8 mouse cellular contexts compared by ENCODE assay signal in genomic region chr10:10558337-10558711, GRCm38 (mm10). TPM values are rescaled to one million over a fixed set of nuclear protein-coding genes. Genes with fewer than 3 reads are reported as not detected.
A peak's percentile ranks its signal among the peaks of the same experiment; 100 is the strongest.
DNase-seq lines count a peak whose midpoint lies in the region; ATAC-seq and TF ChIP-seq lines count a peak whose summit lies in the region.
"Had no signal": no experiment of that assay in that cellular context is flagged by ENCODE, and none has a peak within 500 bp of the region (broad histone marks: within the 10 kb centered on the region; RNA-seq: fewer than 3 reads in every experiment).

No protein-coding gene starts in this region.

- no peak for TF ChIP-seq CTCF in liver, adult 2 months (IDR thresholded peaks at IDR 0.05; ENCODE audit: low read depth, low read length)
- no peak for TF ChIP-seq CTCF in small intestine, adult 2 months (IDR thresholded peaks at IDR 0.05; ENCODE audit: extremely low read depth, insufficient read length, insufficient replicate concordance, low read depth, low read length)

- TF ChIP-seq POLR2A in liver, adult 2 months (IDR thresholded peaks at IDR 0.05; ENCODE audit: extremely low read depth, insufficient read depth, low read length) = no peak
- TF ChIP-seq POLR2A in limb, embryonic 14.5 days (IDR thresholded peaks at IDR 0.05; ENCODE audit: borderline replicate concordance, extremely low read depth, insufficient read depth, insufficient read length) = no peak
- no peak for TF ChIP-seq POLR2A in small intestine, adult 2 months (IDR thresholded peaks at IDR 0.05; ENCODE audit: low read depth, low read length)

- H3K36me3 ChIP-seq in liver, adult 2 months (ENCODE audit: control insufficient read depth, insufficient read depth, low read length) = no peaks in the 10 kb centered on the region
- H3K36me3 ChIP-seq in forebrain, embryonic 15.5 days = no peaks in the 10 kb centered on the region
- no peaks in the 10 kb centered on the region for H3K36me3 ChIP-seq in limb, embryonic 14.5 days (ENCODE audit: control insufficient read depth, insufficient read depth, low read length)
- no peaks in the 10 kb centered on the region for H3K36me3 ChIP-seq in small intestine, adult 2 months (ENCODE audit: control insufficient read depth, insufficient read depth, low read length)

- no peaks in the 10 kb centered on the region for H3K27me3 ChIP-seq in liver, adult 2 months (ENCODE audit: control insufficient read depth, insufficient read depth, low read length)
- H3K27me3 ChIP-seq in forebrain, embryonic 15.5 days = no peaks in the 10 kb centered on the region
- H3K27me3 ChIP-seq in limb, embryonic 14.5 days (ENCODE audit: control insufficient read depth, insufficient read depth, low read length) = no peaks in the 10 kb centered on the region
- H3K27me3 ChIP-seq in small intestine, adult 2 months (ENCODE audit: control insufficient read depth, insufficient read depth, low read length) = no peaks in the 10 kb centered on the region
- H3K27me3 ChIP-seq: Patski had no signal

- H3K4me1 ChIP-seq in liver, adult 2 months (ENCODE audit: control insufficient read depth, insufficient read depth, low read length) = no peaks in the 10 kb centered on the region; the same call in 1 of the 2 replicates
- peaks cover 12% of the 10 kb centered on the region for H3K4me1 ChIP-seq in forebrain, embryonic 15.5 days
- H3K4me1 ChIP-seq in limb, embryonic 14.5 days (ENCODE audit: control insufficient read depth, insufficient read depth, low read length) = peaks cover 11% of the 10 kb centered on the region
- H3K4me1 ChIP-seq in small intestine, adult 2 months (ENCODE audit: control insufficient read depth, insufficient read depth, insufficient read length, low read length) = no peaks in the 10 kb centered on the region

- DNase-seq in liver, adult 2 months (ENCODE audit: extremely low read depth, low read depth, low spot score) = no peak
- no peak for DNase-seq in liver
- no peak for DNase-seq in limb, embryonic 14.5 days (ENCODE audit: low spot score)
- no peak for DNase-seq in layer of hippocampus, adult 9-10 months (ENCODE audit: low spot score)

- H3K4me2 ChIP-seq in forebrain, embryonic 15.5 days (replicated peaks) = peak overlapping the region; percentile 100
- peak overlapping the region; percentile 86 for H3K4me2 ChIP-seq in limb, embryonic 14.5 days (replicated peaks; ENCODE audit: low read depth, low read length, severe bottlenecking)

- no peaks in the 10 kb centered on the region for H3K9me3 ChIP-seq in forebrain, embryonic 15.5 days
- H3K9me3 ChIP-seq in limb, embryonic 14.5 days (ENCODE audit: control insufficient read depth, low read length) = no peaks in the 10 kb centered on the region

- ATAC-seq in forebrain, embryonic 15.5 days (replicated peaks) = peak; percentile 59; the same call in 1 of the 2 replicates
- ATAC-seq in limb, embryonic 14.5 days (ENCODE audit: low FRiP score, low read depth) = no peak
- no peak for ATAC-seq in activated CD4-positive, CD25-positive, alpha-beta regulatory T cell, adult 4 months

- no peak overlapping the region for H3K27ac ChIP-seq in liver, adult 2 months (replicated peaks; ENCODE audit: insufficient read depth, low read depth, low read length)
- no peak overlapping the region for H3K27ac ChIP-seq in forebrain, embryonic 15.5 days (replicated peaks)
- H3K27ac ChIP-seq in limb, embryonic 14.5 days (replicated peaks; ENCODE audit: low read depth, low read length) = no peak overlapping the region
- no peak overlapping the region for H3K27ac ChIP-seq in small intestine, adult 2 months (ENCODE audit: insufficient read depth, low read depth, low read length)

- 24% methylated on average over 5 of the region's 5 CpGs for WGBS in liver, adult 2 months
- 33% methylated on average over 5 of the region's 5 CpGs for WGBS in forebrain, embryonic 15.5 days
- WGBS in limb, embryonic 14.5 days = 43% methylated on average over 5 of the region's 5 CpGs
- WGBS in small intestine, adult 2 months = 20% methylated on average over 5 of the region's 5 CpGs

- H3K79me2 ChIP-seq in liver, adult 2 months (ENCODE audit: control insufficient read depth, insufficient read depth, low read length) = peaks cover 7% of the 10 kb centered on the region; the same call in 1 of the 2 replicates

- 0 out of 2 replicates have a peak overlapping the region, but pooled peaks have one; percentile 91 for H3K4me3 ChIP-seq in liver, adult 2 months (ENCODE audit: insufficient read depth, low read depth, low read length)
- peak overlapping the region; percentile 72 for H3K4me3 ChIP-seq in forebrain, embryonic 15.5 days
- H3K4me3 ChIP-seq in limb, embryonic 14.5 days (replicated peaks; ENCODE audit: low read length) = peak overlapping the region; percentile 69
- peak overlapping the region; percentile 69; the same call in 1 of the 2 replicates for H3K4me3 ChIP-seq in small intestine, adult 2 months (ENCODE audit: low read depth, low read length)

- no peak overlapping the region for H3K9ac ChIP-seq in liver, adult 2 months (ENCODE audit: low read depth, low read length)
- H3K9ac ChIP-seq in forebrain, embryonic 15.5 days (replicated peaks) = peak overlapping the region; percentile 56
- H3K9ac ChIP-seq in limb, embryonic 14.5 days (ENCODE audit: low read depth, low read length, severe bottlenecking) = 0 out of 2 replicates have a peak overlapping the region, but pooled peaks have one; percentile 74

RNA-seq across cellular contexts. Expression of gene Rab32, which starts 0.3 kb away (rescaled TPM):
- total RNA-seq in liver, adult 2 months (2014; rRNA removed) = 20.4 and 31.4 TPM in 2 replicates
- polyA plus RNA-seq in liver, adult 2 months (2012; rRNA removed) = 26.4 and 27.5 TPM in 2 replicates
- 3.8 and 3.9 TPM in 2 replicates for polyA plus RNA-seq in forebrain, embryonic 15.5 days (2015; fragmentation: Nextera tagmentation; extraction: Ambion mirVana)
- polyA plus RNA-seq in limb, embryonic 14.5 days (2012; rRNA removed) = 16.9 and 19.1 TPM in 2 replicates
- polyA plus RNA-seq in limb, embryonic 14.5 days (2014; fragmentation: Nextera tagmentation; extraction: Ambion mirVana) = 34.9 and 39.5 TPM in 2 replicates
- polyA plus RNA-seq in small intestine, adult 2 months (2012; rRNA removed) = 5.6 and 5.8 TPM in 2 replicates
- polyA plus RNA-seq in activated CD4-positive, CD25-positive, alpha-beta regulatory T cell, adult 4 months (2017; shearing (Covaris generic)) = 1 to 10 TPM; 6.7 to 7.0 TPM
